Mouse (Mus musculus) C2C12 (cell line): ENCODE measurements around the gene Plekha8.

Experiments used
- CEBPB ChIP-seq: IDR thresholded peaks from one replicate; pipeline ENCODE4 v1.6.1; 2011; ENCODE audit warnings: low read depth, mild to moderate bottlenecking, control low read depth, moderate library complexity
- CTCF ChIP-seq: IDR thresholded peaks from one replicate; pipeline ENCODE4 v1.5.1; 2011; ENCODE audit not compliant: control insufficient read depth, insufficient read depth, insufficient read length
- USF1 ChIP-seq: IDR thresholded peaks from one replicate; pipeline ENCODE4 v1.6.1; 2011; ENCODE audit warnings: low read depth, mild to moderate bottlenecking, control low read depth, moderate library complexity

DNA sequence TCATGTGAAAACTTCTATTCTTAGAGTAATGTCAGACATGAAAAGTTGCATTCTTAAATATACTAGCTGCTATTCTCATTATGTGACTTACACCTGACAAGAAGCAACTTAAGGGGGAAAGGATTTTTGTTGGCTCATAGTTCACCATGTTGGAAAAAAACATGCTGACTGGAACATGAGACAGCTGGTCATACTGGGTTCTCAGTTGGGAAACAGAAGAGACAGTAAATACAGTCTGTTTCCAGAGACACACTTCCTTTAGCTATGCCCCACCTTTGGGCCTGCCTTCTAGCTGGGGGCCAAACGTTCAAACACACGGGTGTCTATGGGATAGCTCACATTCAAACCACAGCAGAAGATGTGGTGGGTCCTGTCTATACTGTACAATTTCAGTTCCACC is 41.3 kb upstream of the Plekha8 start:
- no peak for TF ChIP-seq CTCF
- no peak for TF ChIP-seq CEBPB
- TF ChIP-seq USF1 = no peak
